Mouse (Mus musculus) stomach, embryonic 16.5 days (tissue): ENCODE data around the gene Fam69b. TPM values are rescaled to one million over a fixed set of nuclear protein-coding genes. Genes with fewer than 3 reads are reported as not detected.
A peak's percentile ranks its signal among the peaks of the same experiment; 100 is the strongest.

Experiments used
- ATAC-seq: fragments of 200-750 bp; cut with Nextera tagmentation; 2 replicates; pipeline ENCODE4 v1.8.0; 2017; ENCODE audit warnings: moderate number of reproducible peaks, moderate TSS enrichment; ENCODE audit not compliant: insufficient read depth, low FRiP score
- H3K27ac ChIP-seq: fragments of 300-500 bp; sonication (generic); 2 replicates; pipeline ENCODE4 v1.5.1; 2014; ENCODE audit warnings: low read length
- H3K27me3 ChIP-seq: fragments of 300-500 bp; sonication (generic); 2 replicates; pipeline ENCODE4 v1.6.1; 2014; ENCODE audit warnings: low read length, control low read depth, mixed read lengths; ENCODE audit not compliant: control insufficient read depth, insufficient read depth
- H3K36me3 ChIP-seq: fragments of 300-500 bp; sonication (generic); 2 replicates; pipeline ENCODE4 v1.6.1; 2014; ENCODE audit warnings: low read length; ENCODE audit not compliant: control insufficient read depth, insufficient read depth
- H3K4me1 ChIP-seq: fragments of 300-500 bp; sonication (generic); 2 replicates; pipeline ENCODE4 v1.6.1; 2014; ENCODE audit warnings: low read length, control low read depth, mixed read lengths; ENCODE audit not compliant: control insufficient read depth, insufficient read depth
- H3K4me2 ChIP-seq: fragments of 300-500 bp; sonication (generic); 2 replicates; pipeline ENCODE4 v1.6.1; 2014; ENCODE audit warnings: low read depth, low read length, mixed read lengths
- H3K4me3 ChIP-seq: fragments of 300-500 bp; sonication (generic); replicated peaks from 2 replicates; pipeline ENCODE4 v1.5.1; 2014; ENCODE audit warnings: mild to moderate bottlenecking, low read length
- H3K9ac ChIP-seq: fragments of 300-500 bp; sonication (generic); 2 replicates; pipeline ENCODE4 v1.6.1; 2014; ENCODE audit warnings: low read length
- H3K9me3 ChIP-seq: fragments of 300-500 bp; sonication (generic); replicated peaks from 2 replicates; pipeline ENCODE4 v1.6.1; 2016; ENCODE audit warnings: low read length, control low read depth; ENCODE audit not compliant: control insufficient read depth
- WGBS: fragments of 180-500 bp; shearing (Covaris S2); extraction: QIAGEN DNeasy Blood & Tissue Kit; methylation state at CpG from one replicate; pipeline ENCODE4 v1.1.7; 2014; 5-methylcytosine and 5-hydroxymethylcytosine counted together
- polyA plus RNA-seq: library from polyadenylated mRNA; unstranded; fragments of >200 nt; fragmentation: Nextera tagmentation; extraction: Ambion mirVana; gene quantifications from 2 replicates; pipeline ENCODE4 v1.2.1, GENCODE M21; 2015

Fam69b gene
- polyA plus RNA-seq, 1 experiment from 2014 or later: 27.3 TPM

DNA sequence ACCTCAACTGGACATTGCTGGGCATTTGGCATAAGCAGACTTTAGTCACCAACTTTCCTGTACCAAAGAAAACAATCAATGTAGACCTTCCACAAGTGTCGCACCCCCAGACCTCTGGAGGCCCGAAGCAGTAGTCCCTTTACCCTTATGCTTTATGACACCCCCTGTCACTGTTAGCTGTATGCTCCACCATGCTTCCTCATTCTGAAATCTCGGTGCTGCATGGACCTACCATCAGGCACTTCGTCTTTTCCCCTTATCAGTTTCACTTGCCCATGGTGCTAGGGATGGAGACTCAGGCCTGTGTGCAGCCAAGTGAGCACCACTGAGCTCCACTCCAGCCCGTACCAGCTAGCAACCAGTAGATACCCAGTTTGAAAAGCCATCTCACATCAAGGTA, 9.8 kb downstream of the Fam69b start:
- peak overlapping the region; percentile 84 for H3K4me2 ChIP-seq
- H3K4me3 ChIP-seq: peak overlapping the region; percentile 87
- ATAC-seq: no peak
- H3K27ac ChIP-seq: no peak overlapping the region
- peaks cover 13% of the 10 kb centered on the region for H3K36me3 ChIP-seq
- WGBS: 79% methylated on average over 5 of the region's 5 CpGs
- H3K9ac ChIP-seq: peak overlapping the region; percentile 99; the same call in 1 of the 2 replicates
- no peaks in the 10 kb centered on the region for H3K27me3 ChIP-seq
- H3K9me3 ChIP-seq: no peaks in the 10 kb centered on the region
- peaks cover 23% of the 10 kb centered on the region for H3K4me1 ChIP-seq

DNA sequence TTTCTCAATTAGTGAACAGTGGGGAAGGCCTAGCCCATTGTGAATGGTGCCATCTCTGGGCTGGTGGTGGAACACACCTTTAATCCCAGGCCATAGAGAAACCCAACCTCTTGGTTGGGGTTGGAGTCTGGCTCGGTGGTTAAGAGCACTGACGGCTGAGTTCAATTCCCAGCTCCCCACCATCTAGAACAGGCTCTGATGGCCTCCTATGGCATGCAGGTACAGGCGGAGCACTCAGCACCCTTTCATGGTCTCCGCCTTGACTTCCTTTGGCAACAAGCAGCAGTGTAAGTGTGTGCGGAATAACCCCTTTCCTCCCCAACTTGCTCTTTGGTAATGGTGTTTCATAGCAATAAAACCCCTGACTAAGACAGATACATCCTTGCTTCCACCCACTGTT, 10.3 kb downstream of the Fam69b start:
- Histone ChIP-seq H3K27me3 (no peaks in the 10 kb centered on the region), H3K9me3 (no peaks in the 10 kb centered on the region), H3K27ac (no peak overlapping the region), H3K36me3 (peaks cover 13% of the 10 kb centered on the region), H3K4me1 (peaks cover 23% of the 10 kb centered on the region), H3K9ac (peak overlapping the region; percentile 99), H3K4me2 (peak overlapping the region; percentile 84), H3K4me3 (peak overlapping the region; percentile 87)
- 63% methylated on average over 5 of the region's 5 CpGs for WGBS
- ATAC-seq: no peak

GRCm38 (mm10) chr2:26639083-26639482, 10.8 kb downstream of the Fam69b start:
- Histone ChIP-seq H3K27me3 (no peaks in the 10 kb centered on the region), H3K9ac (peak overlapping the region; percentile 99), H3K27ac (peak overlapping the region; percentile 15; the same call in 1 of the 2 replicates), H3K4me1 (peaks cover 23% of the 10 kb centered on the region), H3K4me2 (peak overlapping the region; percentile 84), H3K36me3 (peaks cover 13% of the 10 kb centered on the region), H3K9me3 (no peaks in the 10 kb centered on the region), H3K4me3 (peak overlapping the region; percentile 87)
- peak; percentile 54; the same call in 1 of the 2 replicates for ATAC-seq
- 3% methylated on average over 8 of the region's 8 CpGs for whole genome bisulfite sequencing

GRCm38 (mm10) chr2:26639838-26640830, 11.9 kb downstream of the Fam69b start:
- no peaks in the 10 kb centered on the region for H3K27me3 ChIP-seq
- WGBS: 4% methylated on average over 49 of the region's 49 CpGs
- ATAC-seq: peak; percentile 83
- H3K9me3 ChIP-seq: no peaks in the 10 kb centered on the region
- peaks cover 13% of the 10 kb centered on the region for H3K36me3 ChIP-seq
- peaks cover 23% of the 10 kb centered on the region for H3K4me1 ChIP-seq
- peak overlapping the region; percentile 87 for H3K4me3 ChIP-seq
- H3K27ac ChIP-seq: peak overlapping the region; percentile 92
- peak overlapping the region; percentile 99 for H3K9ac ChIP-seq
- H3K4me2 ChIP-seq: peak overlapping the region; percentile 84

GRCm38 (mm10) chr2:26641006-26641647, 12.9 kb downstream of the Fam69b start:
- ATAC-seq: no peak
- peak overlapping the region; percentile 92; the same call in 1 of the 2 replicates for H3K27ac ChIP-seq
- H3K9ac ChIP-seq: no peak overlapping the region
- no peaks in the 10 kb centered on the region for H3K9me3 ChIP-seq
- WGBS: 67% methylated on average over 7 of the region's 7 CpGs
- peaks cover 23% of the 10 kb centered on the region for H3K4me1 ChIP-seq
- H3K36me3 ChIP-seq: peaks cover 5% of the 10 kb centered on the region; the same call in 1 of the 2 replicates
- H3K4me2 ChIP-seq: no peak overlapping the region
- H3K27me3 ChIP-seq: no peaks in the 10 kb centered on the region
- H3K4me3 ChIP-seq: no peak overlapping the region

GRCm38 (mm10) chr2:26643942-26644341, 15.7 kb downstream of the Fam69b start:
- H3K4me3 ChIP-seq: no peak overlapping the region
- no peak overlapping the region for H3K27ac ChIP-seq
- H3K27me3 ChIP-seq: no peaks in the 10 kb centered on the region
- no peak overlapping the region for H3K9ac ChIP-seq
- no peak overlapping the region for H3K4me2 ChIP-seq
- peaks cover 6% of the 10 kb centered on the region for H3K4me1 ChIP-seq
- no peaks in the 10 kb centered on the region for H3K9me3 ChIP-seq
- no peaks in the 10 kb centered on the region for H3K36me3 ChIP-seq
- 47% methylated on average over 2 of the region's 2 CpGs for WGBS
- no peak for ATAC-seq

- Histone ChIP-seq H3K4me3 (no peak overlapping the region), H3K36me3 (no peaks in the 10 kb centered on the region), H3K4me2 (no peak overlapping the region), H3K9me3 (no peaks in the 10 kb centered on the region), H3K27ac (no peak overlapping the region), H3K9ac (no peak overlapping the region), H3K4me1 (no peaks in the 10 kb centered on the region), H3K27me3 (no peaks in the 10 kb centered on the region)
- peak; percentile 97 for ATAC-seq
- 20% methylated on average over 3 of the region's 3 CpGs for WGBS
Measured at GRCm38 (mm10) chr2:26646643-26647293, 18.5 kb downstream of the Fam69b start.

DNA sequence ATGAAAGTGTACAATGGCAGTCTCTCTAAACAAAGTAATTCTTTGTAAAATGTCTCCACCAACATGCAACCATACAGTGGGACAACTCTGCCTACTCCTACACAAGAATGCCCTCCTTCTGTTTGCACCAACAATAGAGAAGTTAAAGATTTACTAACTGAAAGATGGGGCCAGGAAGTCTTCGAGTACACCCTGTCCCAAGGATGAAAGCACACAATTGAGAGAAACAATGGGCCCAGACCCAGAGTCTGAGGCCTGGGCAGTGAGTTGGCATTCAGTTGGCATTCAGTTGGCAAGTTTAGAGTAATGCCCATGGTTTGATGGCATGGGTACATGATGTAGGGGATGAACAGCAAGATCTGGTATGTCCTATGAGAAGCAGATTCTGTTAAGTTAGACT, 26.4 kb downstream of the Fam69b start:
- no peak for ATAC-seq
- H3K9ac ChIP-seq: no peak overlapping the region
- no peak overlapping the region for H3K4me3 ChIP-seq
- H3K9me3 ChIP-seq: no peaks in the 10 kb centered on the region
- H3K4me2 ChIP-seq: no peak overlapping the region
- 67% methylated on average over 1 of the region's 1 CpGs for WGBS
- no peaks in the 10 kb centered on the region for H3K36me3 ChIP-seq
- no peaks in the 10 kb centered on the region for H3K27me3 ChIP-seq
- H3K27ac ChIP-seq: no peak overlapping the region
- no peaks in the 10 kb centered on the region for H3K4me1 ChIP-seq
